Mouse (Mus musculus): ENCODE results near the gene Gmfg. TPM values are rescaled to one million over a fixed set of nuclear protein-coding genes. Genes with fewer than 3 reads are reported as not detected.
A peak's percentile ranks its signal among the peaks of the same experiment; 100 is the strongest.

Gmfg gene
- polyA plus RNA-seq, 1 experiment from 2014 or later = 5.3 TPM

DNA sequence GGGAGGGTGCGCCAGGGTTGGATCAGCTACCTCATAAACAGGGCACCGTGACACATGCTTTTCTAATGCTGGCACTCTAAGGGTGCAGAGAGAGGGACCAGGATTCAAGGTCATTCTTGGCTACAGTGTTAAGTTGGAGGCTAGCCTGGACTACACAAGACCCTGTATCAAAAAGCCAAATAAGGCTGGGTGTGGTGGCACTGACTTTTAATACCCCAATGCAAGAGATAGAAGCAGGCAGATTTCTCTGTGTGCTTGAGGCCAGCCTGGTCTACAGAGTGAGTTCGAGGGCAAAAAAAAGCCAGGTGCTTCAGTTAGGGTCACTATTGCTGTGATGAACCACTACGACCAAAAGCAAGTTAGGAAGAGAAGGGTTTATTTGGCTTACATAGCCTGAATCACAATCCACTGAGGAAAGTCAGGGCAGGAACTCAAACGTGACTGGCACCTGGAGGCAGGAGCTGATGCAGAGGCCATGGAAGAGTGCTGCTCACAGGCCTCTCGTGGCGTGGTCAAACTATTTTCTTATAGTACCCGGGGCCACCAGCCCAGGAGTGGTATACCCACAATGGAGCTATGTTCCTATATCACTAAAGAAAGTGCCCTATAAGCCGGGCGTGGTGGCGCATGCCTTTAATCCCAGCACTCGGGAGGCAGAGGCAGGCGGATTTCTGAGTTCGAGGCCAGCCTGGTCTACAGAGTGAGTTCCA, 4.7 kb downstream of the Gmfg start:
- no peaks in the 10 kb centered on the region for H3K9me3 ChIP-seq (replicated peaks)
- no peak overlapping the region for H3K27ac ChIP-seq (replicated peaks)
- no peak overlapping the region for H3K9ac ChIP-seq (replicated peaks)
- H3K36me3 ChIP-seq = no peaks in the 10 kb centered on the region
- WGBS = 93% methylated on average over 13 of the region's 14 CpGs
- no peak overlapping the region for H3K4me3 ChIP-seq (replicated peaks)
- ATAC-seq (ENCODE audit: low FRiP score) = no peak
- peaks cover 10% of the 10 kb centered on the region for H3K4me1 ChIP-seq
- 0 out of 2 replicates have a peak, but pooled peaks cover 7% of the 10 kb centered on the region for H3K27me3 ChIP-seq (replicated peaks)
- H3K4me2 ChIP-seq = no peak overlapping the region

DNA sequence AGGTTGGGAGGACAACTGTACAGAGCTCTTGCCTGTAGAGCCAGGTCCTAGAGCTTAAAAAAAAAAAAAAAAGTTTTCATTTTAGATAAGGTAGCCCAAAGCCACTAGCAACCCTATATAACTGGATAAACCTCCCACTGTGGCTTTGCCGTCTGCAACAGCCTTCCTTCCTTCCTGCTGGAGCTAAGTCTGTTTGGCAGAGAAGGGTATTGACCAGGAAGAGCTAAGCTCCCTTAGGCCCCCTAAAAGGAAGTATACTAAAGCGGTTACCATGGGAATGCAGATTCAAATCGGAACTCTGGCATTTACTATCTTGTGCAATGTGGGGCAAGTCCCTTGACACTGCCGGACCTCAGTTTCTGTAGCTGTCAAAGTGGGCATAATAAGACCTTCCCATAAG, 5.4 kb downstream of the Gmfg start:
- WGBS = 45% methylated on average over 4 of the region's 4 CpGs
- H3K4me1 ChIP-seq = peaks cover 8% of the 10 kb centered on the region
- no peak for ATAC-seq (ENCODE audit: low FRiP score)
- no peaks in the 10 kb centered on the region for H3K9me3 ChIP-seq (replicated peaks)
- no peak overlapping the region for H3K27ac ChIP-seq (replicated peaks)
- no peak overlapping the region for H3K4me3 ChIP-seq (replicated peaks)
- H3K27me3 ChIP-seq (replicated peaks) = 0 out of 2 replicates have a peak, but pooled peaks cover 7% of the 10 kb centered on the region
- no peaks in the 10 kb centered on the region for H3K36me3 ChIP-seq
- no peak overlapping the region for H3K4me2 ChIP-seq
- no peak overlapping the region for H3K9ac ChIP-seq (replicated peaks)

DNA sequence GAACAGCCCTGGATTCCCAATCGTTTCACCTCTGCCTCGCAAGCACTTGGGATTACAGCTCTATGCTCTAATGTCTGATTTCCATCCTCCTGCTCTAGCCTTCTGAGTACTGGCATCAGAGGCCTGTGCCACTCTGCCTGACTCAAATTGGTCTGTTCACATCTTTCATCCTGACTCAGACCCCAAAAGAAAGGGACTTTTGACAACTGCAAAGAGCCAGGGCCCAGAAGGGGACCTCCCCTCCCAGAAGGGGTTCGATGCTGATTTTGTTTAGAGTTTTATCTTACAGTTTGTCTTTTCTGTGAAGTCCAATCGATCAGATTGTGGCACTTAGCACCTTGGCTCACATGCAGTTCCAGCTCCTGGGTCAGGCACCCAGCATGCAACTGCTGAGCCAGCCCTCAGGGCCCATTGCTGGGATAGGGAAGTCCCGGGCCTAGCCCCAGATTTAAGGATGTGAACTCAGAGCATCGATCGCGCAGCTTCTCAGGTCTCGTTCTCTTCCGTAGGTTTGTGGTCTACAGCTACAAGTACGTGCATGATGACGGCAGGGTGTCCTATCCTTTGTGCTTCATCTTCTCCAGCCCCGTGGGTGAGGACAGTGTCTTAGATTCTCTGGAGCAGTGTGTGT, 7.2 kb downstream of the Gmfg start:
- no peak overlapping the region for H3K4me2 ChIP-seq
- no peaks in the 10 kb centered on the region for H3K36me3 ChIP-seq
- H3K4me3 ChIP-seq (replicated peaks) = no peak overlapping the region
- no peak for ATAC-seq (ENCODE audit: low FRiP score)
- H3K9me3 ChIP-seq (replicated peaks) = no peaks in the 10 kb centered on the region
- H3K27me3 ChIP-seq (replicated peaks) = 0 out of 2 replicates have a peak, but pooled peaks cover 7% of the 10 kb centered on the region
- peaks cover 8% of the 10 kb centered on the region for H3K4me1 ChIP-seq
- H3K9ac ChIP-seq (replicated peaks) = no peak overlapping the region
- H3K27ac ChIP-seq (replicated peaks) = no peak overlapping the region
- 85% methylated on average over 13 of the region's 13 CpGs for WGBS

DNA sequence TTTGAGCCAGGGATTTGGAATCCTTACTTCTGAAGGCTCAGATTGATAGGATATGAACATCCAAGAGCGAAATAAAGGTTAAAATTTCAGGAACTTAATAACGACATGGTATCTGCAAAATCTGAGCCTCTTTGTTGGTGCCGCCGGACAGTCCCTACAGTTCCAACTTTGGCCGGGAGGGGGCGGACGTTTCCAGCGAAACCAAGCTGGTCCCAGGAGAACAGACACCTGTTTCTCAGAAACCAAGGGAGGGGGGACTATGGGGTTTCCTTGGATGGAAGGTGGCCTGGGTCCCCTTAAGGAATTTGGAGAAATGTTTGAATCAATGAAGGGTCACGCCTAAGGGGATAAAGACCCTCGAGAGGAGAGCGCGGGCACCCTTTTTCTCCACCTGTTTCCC, 9.2 kb downstream of the Gmfg start:
- H3K9me3 ChIP-seq (replicated peaks) = no peaks in the 10 kb centered on the region
- ATAC-seq (ENCODE audit: low FRiP score) = no peak
- H3K4me1 ChIP-seq = peaks cover 8% of the 10 kb centered on the region
- no peak overlapping the region for H3K27ac ChIP-seq (replicated peaks)
- H3K27me3 ChIP-seq (replicated peaks) = 0 out of 2 replicates have a peak, but pooled peaks cover 7% of the 10 kb centered on the region
- no peaks in the 10 kb centered on the region for H3K36me3 ChIP-seq
- no peak overlapping the region; the same call in 1 of the 2 replicates for H3K4me2 ChIP-seq
- WGBS = 8% methylated on average over 12 of the region's 12 CpGs
- no peak overlapping the region for H3K4me3 ChIP-seq (replicated peaks)
- H3K9ac ChIP-seq (replicated peaks) = no peak overlapping the region

DNA sequence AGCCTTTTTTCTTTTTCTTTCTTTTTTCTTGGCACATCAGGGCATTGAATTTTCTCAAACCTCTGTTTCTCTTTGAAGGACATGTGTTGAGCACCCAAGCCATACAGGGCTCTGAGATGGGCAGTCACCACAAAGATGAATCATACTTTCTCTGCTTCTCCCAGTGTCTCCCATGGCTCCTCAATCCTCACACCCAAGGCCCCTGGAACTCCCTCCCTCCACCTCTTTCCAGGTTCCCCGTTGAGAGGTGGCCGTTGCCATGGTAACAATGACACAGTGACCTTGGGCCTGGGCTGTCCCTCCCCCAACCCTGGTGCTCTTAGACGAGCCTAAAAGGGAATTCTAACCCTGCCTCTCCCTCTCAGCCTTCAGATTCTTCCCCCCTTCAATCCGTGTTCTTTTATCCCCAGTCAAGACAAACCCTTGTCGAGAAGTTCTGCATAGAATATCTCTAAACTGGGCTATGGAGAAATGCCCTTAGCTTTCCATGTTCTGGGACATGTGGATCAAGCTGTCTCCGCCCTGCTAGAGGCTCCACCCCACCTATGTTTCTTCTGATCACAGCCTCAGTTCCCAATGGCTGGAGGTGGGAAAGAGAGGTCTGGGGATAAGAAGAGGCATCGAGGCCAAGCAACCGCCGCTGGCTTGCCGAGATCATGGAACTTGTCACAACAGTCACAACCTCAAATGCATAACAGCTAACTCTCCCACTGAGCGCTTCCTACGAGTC, 10.0 kb downstream of the Gmfg start:
- no peaks in the 10 kb centered on the region for H3K36me3 ChIP-seq
- ATAC-seq (ENCODE audit: low FRiP score) = no peak
- H3K9ac ChIP-seq (replicated peaks) = no peak overlapping the region
- 22% methylated on average over 12 of the region's 12 CpGs for WGBS
- 0 out of 2 replicates have a peak, but pooled peaks cover 7% of the 10 kb centered on the region for H3K27me3 ChIP-seq (replicated peaks)
- no peaks in the 10 kb centered on the region for H3K9me3 ChIP-seq (replicated peaks)
- no peak overlapping the region for H3K4me2 ChIP-seq
- H3K4me1 ChIP-seq = peaks cover 8% of the 10 kb centered on the region
- H3K27ac ChIP-seq (replicated peaks) = no peak overlapping the region
- H3K4me3 ChIP-seq (replicated peaks) = no peak overlapping the region

DNA sequence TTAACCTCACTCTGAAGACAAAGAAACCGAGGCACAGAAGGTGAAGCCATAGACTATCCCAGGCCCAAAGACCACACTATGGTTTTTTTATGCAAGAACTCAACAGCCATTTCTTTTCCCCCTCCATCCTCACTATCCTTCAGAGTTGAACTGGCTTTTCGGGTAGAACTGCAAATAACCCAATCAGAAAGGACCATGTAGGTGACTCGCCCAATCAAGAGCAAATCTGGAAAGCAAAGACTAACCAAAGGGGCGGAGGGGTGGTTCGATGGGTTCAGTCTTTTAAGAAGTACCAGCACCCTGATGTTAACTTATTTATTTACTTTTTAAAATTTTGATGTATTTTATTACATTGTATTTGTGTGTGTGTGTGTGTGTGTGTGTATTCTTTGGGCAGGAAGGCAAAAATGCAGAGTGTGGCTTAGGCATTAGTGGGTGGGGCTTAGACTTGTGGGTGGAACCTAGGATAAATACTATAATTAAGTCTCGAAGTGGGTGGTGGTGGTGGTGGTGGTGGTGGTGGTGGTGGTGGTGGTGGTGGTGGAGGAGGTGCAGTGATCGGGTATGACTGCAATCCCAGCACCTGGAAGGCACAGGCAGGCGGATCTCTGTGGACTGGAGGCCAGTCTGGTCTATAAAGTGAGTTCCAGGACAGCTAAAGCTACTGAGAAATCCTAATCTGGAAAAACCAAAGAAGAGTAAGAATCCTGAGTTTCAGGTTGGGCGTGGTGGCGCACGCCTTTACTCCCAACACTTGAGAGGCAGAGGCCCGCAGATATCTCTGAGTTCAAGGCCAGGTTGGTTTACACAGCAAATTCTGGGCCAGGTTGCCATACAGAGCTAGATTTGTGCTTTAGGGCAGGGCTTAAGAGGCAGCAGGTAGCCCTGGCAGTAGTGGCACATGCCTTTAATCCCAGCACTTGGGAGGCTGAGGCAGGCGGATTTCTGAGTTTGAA, 10.9 kb downstream of the Gmfg start:
- no peak for ATAC-seq (ENCODE audit: low FRiP score)
- no peak overlapping the region for H3K27ac ChIP-seq (replicated peaks)
- no peaks in the 10 kb centered on the region for H3K36me3 ChIP-seq
- H3K4me3 ChIP-seq (replicated peaks) = no peak overlapping the region
- 0 out of 2 replicates have a peak, but pooled peaks cover 7% of the 10 kb centered on the region for H3K27me3 ChIP-seq (replicated peaks)
- H3K4me2 ChIP-seq = no peak overlapping the region
- no peak overlapping the region for H3K9ac ChIP-seq (replicated peaks)
- no peaks in the 10 kb centered on the region for H3K9me3 ChIP-seq (replicated peaks)
- WGBS = 71% methylated on average over 13 of the region's 13 CpGs
- peaks cover 13% of the 10 kb centered on the region for H3K4me1 ChIP-seq

DNA sequence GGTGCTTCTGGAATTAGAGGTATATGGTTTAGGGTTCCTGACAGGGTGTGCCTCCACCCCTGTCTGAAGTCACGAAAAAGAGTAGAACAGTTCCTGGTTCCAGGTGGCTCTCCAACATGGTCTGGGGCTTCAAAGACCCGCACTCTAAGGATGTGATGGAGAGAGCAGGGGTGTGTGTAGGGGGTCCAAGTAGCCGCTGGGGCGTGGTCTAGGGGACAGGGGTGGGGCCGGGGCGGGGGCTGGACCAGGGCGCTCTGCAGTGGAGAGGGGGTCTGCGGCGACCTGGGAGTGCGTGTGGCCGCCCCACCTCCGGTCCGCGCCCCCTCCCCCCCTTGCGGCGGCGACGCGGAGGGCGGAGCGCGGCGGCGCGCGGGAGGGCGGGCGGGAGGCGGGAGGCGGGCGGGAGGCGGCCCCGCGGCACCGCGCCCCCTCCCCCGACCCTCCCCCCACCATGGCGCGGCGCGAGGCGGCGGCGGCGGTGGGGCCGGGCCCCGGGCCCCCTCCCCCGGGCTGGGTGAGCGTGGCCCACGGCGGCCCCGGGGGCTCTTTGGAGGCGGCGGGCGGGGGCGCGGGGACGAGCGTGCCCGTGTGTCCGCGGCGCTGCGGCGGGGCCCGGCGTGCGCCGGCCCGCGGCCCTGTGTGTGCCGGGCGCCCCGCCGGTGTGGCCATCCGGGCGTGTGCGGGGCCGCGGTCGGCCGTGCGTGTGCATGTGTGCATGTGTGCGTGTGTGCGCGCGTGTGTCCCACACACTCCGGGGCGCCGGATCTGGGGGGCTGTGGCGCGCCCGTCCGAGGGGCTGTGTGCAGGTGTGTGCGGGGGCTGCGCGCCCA, 14.5 kb downstream of the Gmfg start, which contains the start of gene Lrfn1:
Gene Lrfn1 (plus strand): TSS at position 450 of the 830 bp plus-strand sequence.
- under 1% methylated on average over 19 of the region's 97 CpGs for WGBS
- ATAC-seq (ENCODE audit: low FRiP score) = peak; percentile 77
- Histone ChIP-seq H3K4me1 (peaks cover 23% of the 10 kb centered on the region), H3K36me3 (peaks cover 20% of the 10 kb centered on the region), H3K9me3 (replicated peaks) (no peaks in the 10 kb centered on the region), H3K27me3 (replicated peaks) (no peaks in the 10 kb centered on the region), H3K27ac (replicated peaks) (peak within 1 kb of the TSS; percentile 81), H3K4me3 (replicated peaks) (peak within 1 kb of the TSS; percentile 82), H3K9ac (replicated peaks) (peak within 1 kb of the TSS; percentile 89), H3K4me2 (peak within 1 kb of the TSS; percentile 80)

DNA sequence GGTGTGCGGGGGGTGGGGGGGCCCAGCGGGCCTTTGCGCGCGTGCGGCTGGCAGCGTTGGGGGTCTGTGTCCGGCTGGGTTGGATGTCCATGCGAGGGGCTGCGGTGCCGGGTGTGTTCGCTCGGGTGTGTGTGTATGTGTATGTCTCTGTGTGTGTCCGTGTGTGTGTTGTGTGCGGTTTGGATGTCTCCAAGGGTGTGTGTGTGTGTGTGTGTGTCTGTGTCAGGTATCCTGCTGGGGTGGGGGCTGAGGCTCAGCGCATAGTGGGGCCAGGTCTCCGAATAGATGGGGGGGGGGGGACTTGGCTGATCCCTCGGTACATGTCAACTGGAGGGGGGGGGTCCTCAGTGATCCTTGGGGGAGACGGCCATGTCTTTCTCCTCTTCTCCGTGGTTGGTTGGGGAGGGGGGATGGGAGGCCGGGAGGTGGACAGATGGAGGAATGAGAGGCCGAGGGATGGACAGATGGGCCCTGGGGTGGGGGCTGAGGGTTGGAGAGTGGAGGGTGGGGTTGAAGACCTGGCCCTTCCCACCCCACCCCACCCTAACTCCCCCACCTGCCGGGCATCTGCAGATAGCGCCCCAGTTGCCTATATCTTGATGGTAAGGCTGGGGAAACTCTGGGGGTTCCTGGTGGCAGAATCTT, 15.2 kb downstream of the Gmfg start:
- H3K27ac ChIP-seq (replicated peaks) = peak overlapping the region; percentile 81
- H3K4me3 ChIP-seq (replicated peaks) = peak overlapping the region; percentile 82
- peak overlapping the region; percentile 89 for H3K9ac ChIP-seq (replicated peaks)
- H3K4me2 ChIP-seq = peak overlapping the region; percentile 80
- H3K27me3 ChIP-seq (replicated peaks) = no peaks in the 10 kb centered on the region
- WGBS = 3% methylated on average over 21 of the region's 24 CpGs
- H3K4me1 ChIP-seq = peaks cover 18% of the 10 kb centered on the region
- ATAC-seq (ENCODE audit: low FRiP score) = peak; percentile 53
- H3K9me3 ChIP-seq (replicated peaks) = no peaks in the 10 kb centered on the region
- peaks cover 27% of the 10 kb centered on the region for H3K36me3 ChIP-seq

DNA sequence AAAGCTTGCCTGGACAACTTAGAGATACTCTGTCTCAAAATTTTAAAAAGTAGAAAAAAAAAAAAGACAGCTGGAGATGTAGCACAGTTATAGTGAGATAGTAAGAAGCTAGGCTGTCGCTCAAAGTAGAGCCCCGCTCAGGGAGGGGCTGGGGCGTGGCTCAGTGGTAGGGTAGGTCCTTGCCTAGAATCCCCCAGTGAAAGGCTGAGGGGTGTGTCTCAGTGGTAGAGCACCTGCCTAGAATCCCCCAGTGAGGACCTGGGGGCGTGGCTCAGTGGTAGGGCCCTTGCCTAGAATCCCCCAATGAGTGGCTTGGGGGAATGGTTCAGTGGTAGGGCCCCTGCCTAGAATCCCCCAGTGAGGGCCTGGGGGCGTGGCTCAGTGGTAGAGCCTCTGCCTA, 23.1 kb downstream of the Gmfg start:
- WGBS = 97% methylated on average over 5 of the region's 5 CpGs
- peaks cover 18% of the 10 kb centered on the region for H3K4me1 ChIP-seq

DNA sequence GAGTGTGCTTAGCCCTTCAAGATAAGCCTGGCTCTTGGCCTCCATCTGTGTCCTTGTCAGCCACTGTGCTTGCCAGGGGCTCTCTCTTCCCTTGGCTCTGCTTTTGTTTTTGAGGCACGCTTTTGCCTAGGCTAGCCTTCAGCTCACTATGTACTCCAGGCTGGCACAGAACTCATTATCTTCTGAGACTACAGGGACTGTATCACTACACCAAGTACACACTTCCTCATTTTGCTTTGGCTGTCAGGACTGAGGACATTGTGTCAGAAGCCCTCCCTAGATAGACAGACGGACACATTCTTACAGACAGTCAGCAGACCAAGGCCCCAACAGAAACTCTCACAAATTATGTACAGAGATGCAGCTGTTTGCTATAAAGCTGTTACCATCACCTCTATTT, 25.5 kb downstream of the Gmfg start:
- Histone ChIP-seq H3K36me3 (peaks cover 57% of the 10 kb centered on the region), H3K9ac (replicated peaks) (no peak overlapping the region), H3K4me1 (peaks cover 36% of the 10 kb centered on the region), H3K4me2 (no peak overlapping the region), H3K9me3 (replicated peaks) (no peaks in the 10 kb centered on the region), H3K4me3 (replicated peaks) (no peak overlapping the region), H3K27me3 (replicated peaks) (peaks cover 13% of the 10 kb centered on the region; the same call in 1 of the 2 replicates), H3K27ac (replicated peaks) (no peak overlapping the region)
- WGBS = 98% methylated on average over 2 of the region's 2 CpGs
- no peak for ATAC-seq (ENCODE audit: low FRiP score)

More for the DNA sequence above, 23.1 kb downstream of the Gmfg start:
- Histone ChIP-seq H3K4me3 (replicated peaks) (no peak overlapping the region), H3K9me3 (replicated peaks) (no peaks in the 10 kb centered on the region), H3K27ac (replicated peaks) (no peak overlapping the region), H3K27me3 (replicated peaks) (no peaks in the 10 kb centered on the region), H3K4me2 (no peak overlapping the region), H3K9ac (replicated peaks) (no peak overlapping the region), H3K36me3 (peaks cover 66% of the 10 kb centered on the region)
- ATAC-seq (ENCODE audit: low FRiP score) = no peak

Data from neural tube, embryonic 15.5 days (tissue).